Mouse (Mus musculus) frontal cortex, adult 2 months (tissue): Measurements from ENCODE around the gene Rapgef1. TPM values are rescaled to one million over a fixed set of nuclear protein-coding genes. Genes with fewer than 3 reads are reported as not detected.

Experiments
- DNase-seq, 2 experiments: peaks; one replicate each; pipeline ENCODE4 v3.0.0; 2022; ENCODE audit warnings: low spot score in 1 of 2; ENCODE audit errors: extremely low spot score in 1 of 2
- polyA plus RNA-seq: library from polyadenylated mRNA; depleted of rRNA; stranded (reverse); fragments of >200 nt; gene quantifications from 2 replicates; pipeline ENCODE4 v1.2.3, GENCODE M21; 2012; rRNA removed

Rapgef1 gene
- polyA plus RNA-seq, 1 experiment, result 80.1 TPM

- DNase-seq, result no peak
Measured at GRCm38 (mm10) chr2:29784290-29784689, 164.8 kb downstream of the Rapgef1 start.

GRCm38 (mm10) chr2:29787104-29787917, 167.8 kb downstream of the Rapgef1 start, which contains the start of gene Coq4:
Coq4 (plus strand) TSS chr2:29787493.
- DNase-seq, result peak; percentile 88 to 99

- DNase-seq, result peak; percentile 79 to 89
Measured at GRCm38 (mm10) chr2:29787937-29788681, 168.6 kb downstream of the Rapgef1 start, which contains the start of gene Trub2. Trub2 (minus strand) TSS chr2:29788502.

Other genes with a start within 250 kb of the Rapgef1 start
- 0.32 and 0.38 TPM in 2 replicates for gene Gm13420, start 132.0 kb downstream of the Rapgef1 start, polyA plus RNA-seq
- gene Gm13547, start 139.6 kb downstream of the Rapgef1 start, polyA plus RNA-seq, result not detected in 2 replicates
- 42.3 and 42.7 TPM in 2 replicates for gene Coq4, start 167.8 kb downstream of the Rapgef1 start, polyA plus RNA-seq
- gene Trub2, start 168.8 kb downstream of the Rapgef1 start, polyA plus RNA-seq, result 37.5 and 40.1 TPM in 2 replicates
- 60.2 and 65.3 TPM in 2 replicates for gene Slc27a4, start 182.9 kb downstream of the Rapgef1 start, polyA plus RNA-seq
- 56.4 and 68.3 TPM in 2 replicates for gene Urm1, start 200.4 kb downstream of the Rapgef1 start, polyA plus RNA-seq
- gene Cercam, start 249.4 kb downstream of the Rapgef1 start, polyA plus RNA-seq, result 15.9 and 16.2 TPM in 2 replicates